Mouse (Mus musculus) hindbrain, embryonic 14.5 days (tissue): ENCODE data around the gene Ostf1. TPM values are rescaled to one million over a fixed set of nuclear protein-coding genes. Genes with fewer than 3 reads are reported as not detected.

Experiments
- ATAC-seq: fragments of 200-750 bp; cut with Nextera tagmentation; 2 replicates; pipeline ENCODE4 v1.8.0; 2017; ENCODE audit warnings: moderate number of reproducible peaks, mild to moderate bottlenecking, moderate TSS enrichment, moderate library complexity; ENCODE audit not compliant: low FRiP score
- DNase-seq: peaks from one replicate; pipeline ENCODE4 v3.0.0-alpha.2; 2015; ENCODE audit warnings: low spot score
- H3K27ac ChIP-seq: fragments of 300-500 bp; sonication (generic); 2 replicates; pipeline ENCODE4 v1.5.1; 2014; ENCODE audit warnings: mild to moderate bottlenecking, moderate library complexity
- H3K27me3 ChIP-seq: fragments of 300-500 bp; sonication (generic); 2 replicates; pipeline ENCODE4 v1.6.1; 2014; ENCODE audit warnings: mild to moderate bottlenecking, low read length, mixed read lengths; ENCODE audit not compliant: control insufficient read depth, insufficient read depth
- H3K36me3 ChIP-seq: fragments of 300-500 bp; sonication (generic); replicated peaks from 2 replicates; pipeline ENCODE4 v1.6.1; 2014; ENCODE audit not compliant: control insufficient read depth, insufficient read depth
- H3K4me1 ChIP-seq: fragments of 300-500 bp; sonication (generic); replicated peaks from 2 replicates; pipeline ENCODE4 v1.6.1; 2014; ENCODE audit warnings: antibody characterized with exemption, low read length, mixed read lengths; ENCODE audit not compliant: control insufficient read depth, insufficient read depth
- H3K4me2 ChIP-seq: fragments of 300-500 bp; sonication (generic); replicated peaks from 2 replicates; pipeline ENCODE4 v1.6.1; 2014; ENCODE audit warnings: mild to moderate bottlenecking, moderate library complexity
- H3K4me3 ChIP-seq: fragments of 300-500 bp; sonication (generic); replicated peaks from 2 replicates; pipeline ENCODE4 v1.5.1; 2014; ENCODE audit warnings: mild to moderate bottlenecking, low read length
- H3K9ac ChIP-seq: fragments of 300-500 bp; sonication (generic); 2 replicates; pipeline ENCODE4 v1.6.1; 2014
- H3K9me3 ChIP-seq: fragments of 300-500 bp; sonication (generic); 2 replicates; pipeline ENCODE4 v1.6.1; 2016; ENCODE audit warnings: low read length; ENCODE audit not compliant: control insufficient read depth
- WGBS: fragments of 180-500 bp; shearing (Covaris S2); extraction: QIAGEN DNeasy Blood & Tissue Kit; methylation state at CpG from one replicate; pipeline ENCODE4 v1.1.7; 2014; 5-methylcytosine and 5-hydroxymethylcytosine counted together
- polyA plus RNA-seq: library from polyadenylated mRNA; unstranded; fragments of >200 nt; fragmentation: Nextera tagmentation; extraction: Ambion mirVana; gene quantifications from 2 replicates; pipeline ENCODE4 v1.2.1, GENCODE M21; 2014

The Ostf1 gene
- polyA plus RNA-seq, 1 experiment from 2014 or later: 54.3 TPM

- 77% methylated on average over 9 of the region's 9 CpGs for WGBS
- H3K27ac ChIP-seq: no peak overlapping the region
- ATAC-seq: no peak
Observed at GRCm38 (mm10) chr19:18615680-18616240, 15.9 kb downstream of the Ostf1 start.

DNA sequence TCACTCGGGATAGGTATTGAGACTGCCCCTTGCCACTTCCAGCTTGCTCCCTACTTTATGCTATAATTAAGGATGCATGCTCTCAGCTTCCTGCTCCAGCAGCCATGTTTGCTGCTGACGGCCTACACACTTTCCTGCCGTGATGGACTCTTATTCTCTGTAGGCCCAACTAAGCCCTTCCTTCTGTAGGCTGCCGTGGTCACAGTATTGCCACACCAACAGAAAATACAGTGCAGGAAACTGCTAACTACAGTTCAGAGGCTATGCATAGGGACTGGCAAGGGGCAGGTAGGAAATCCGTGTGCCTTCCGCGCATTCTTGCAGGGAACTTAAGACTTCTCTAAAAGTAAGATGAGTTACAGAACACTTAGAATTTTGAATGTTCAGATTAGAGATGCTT lies 17.3 kb downstream of the Ostf1 start:
- no peak for DNase-seq
- 81% methylated on average over 7 of the region's 7 CpGs for WGBS
- Histone ChIP-seq H3K27ac (no peak overlapping the region), H3K36me3 (no peaks in the 10 kb centered on the region), H3K4me3 (no peak overlapping the region), H3K9me3 (no peaks in the 10 kb centered on the region), H3K4me2 (no peak overlapping the region), H3K4me1 (no peaks in the 10 kb centered on the region), H3K27me3 (no peaks in the 10 kb centered on the region), H3K9ac (no peak overlapping the region)
- no peak for ATAC-seq

More at GRCm38 (mm10) chr19:18615680-18616240, 15.9 kb downstream of the Ostf1 start:
- no peak overlapping the region for H3K9ac ChIP-seq
- no peaks in the 10 kb centered on the region for H3K9me3 ChIP-seq
- no peaks in the 10 kb centered on the region for H3K36me3 ChIP-seq
- no peak overlapping the region for H3K4me3 ChIP-seq
- DNase-seq: no peak
- no peaks in the 10 kb centered on the region for H3K27me3 ChIP-seq
- H3K4me2 ChIP-seq: no peak overlapping the region
- H3K4me1 ChIP-seq: no peaks in the 10 kb centered on the region

GRCm38 (mm10) chr19:18608975-18609374 lies 22.6 kb downstream of the Ostf1 start:
- WGBS: 79% methylated on average over 6 of the region's 6 CpGs
- ATAC-seq (no peak), DNase-seq (no peak)
- Histone ChIP-seq H3K27me3 (no peaks in the 10 kb centered on the region), H3K4me1 (no peaks in the 10 kb centered on the region), H3K36me3 (no peaks in the 10 kb centered on the region), H3K9ac (no peak overlapping the region), H3K4me3 (no peak overlapping the region), H3K27ac (no peak overlapping the region), H3K4me2 (no peak overlapping the region), H3K9me3 (no peaks in the 10 kb centered on the region)

DNA sequence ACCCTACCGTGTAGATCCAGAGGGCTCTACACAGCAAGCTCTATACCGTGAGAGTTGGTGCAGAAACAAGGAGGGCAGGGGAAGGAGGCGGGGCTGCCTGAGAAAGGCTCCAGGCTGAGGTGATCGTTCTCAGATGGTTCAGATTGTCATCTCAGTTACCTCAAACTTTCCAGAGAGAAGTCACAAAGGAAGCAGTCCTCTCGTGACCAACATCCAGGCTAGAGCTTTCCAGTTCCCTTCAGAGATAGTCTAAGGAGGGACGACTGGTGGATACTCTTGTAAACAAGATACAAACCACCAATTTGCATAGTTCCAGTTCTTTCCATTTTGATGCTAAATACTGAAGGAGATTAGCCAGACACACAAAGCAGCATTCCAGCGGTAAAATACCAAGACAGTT lies 23.7 kb downstream of the Ostf1 start:
- Histone ChIP-seq H3K4me3 (no peak overlapping the region), H3K9me3 (no peaks in the 10 kb centered on the region), H3K4me1 (no peaks in the 10 kb centered on the region), H3K27me3 (no peaks in the 10 kb centered on the region), H3K9ac (no peak overlapping the region), H3K4me2 (no peak overlapping the region), H3K27ac (no peak overlapping the region), H3K36me3 (no peaks in the 10 kb centered on the region)
- 62% methylated on average over 7 of the region's 7 CpGs for WGBS
- DNase-seq (no peak), ATAC-seq (no peak)

DNA sequence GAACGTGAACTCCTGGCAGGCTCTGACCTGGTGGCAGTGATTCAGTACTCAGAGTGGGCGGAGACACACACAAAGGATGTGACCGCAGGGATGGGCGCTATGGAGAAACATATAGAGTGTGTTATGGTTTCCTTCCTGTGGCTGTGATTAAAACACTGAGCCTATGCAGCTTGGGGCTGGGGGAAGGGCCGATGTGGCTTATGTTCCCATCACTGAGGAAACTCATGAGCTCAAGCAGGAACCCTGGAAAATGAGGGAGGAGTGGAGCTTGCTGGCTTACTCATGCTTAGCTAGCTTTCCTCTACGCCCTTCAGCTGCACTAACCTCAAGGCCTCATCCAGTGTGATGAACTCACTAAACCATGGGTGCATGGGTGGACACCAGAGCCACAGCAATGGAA lies 28.6 kb downstream of the Ostf1 start:
- Histone ChIP-seq H3K4me2 (no peak overlapping the region), H3K4me1 (no peaks in the 10 kb centered on the region), H3K27ac (no peak overlapping the region), H3K9me3 (no peaks in the 10 kb centered on the region), H3K27me3 (no peaks in the 10 kb centered on the region), H3K4me3 (no peak overlapping the region), H3K9ac (no peak overlapping the region), H3K36me3 (no peaks in the 10 kb centered on the region)
- 80% methylated on average over 6 of the region's 6 CpGs for WGBS
- DNase-seq: no peak
- ATAC-seq: no peak

- no peaks in the 10 kb centered on the region for H3K27me3 ChIP-seq
- H3K36me3 ChIP-seq: no peaks in the 10 kb centered on the region
- no peaks in the 10 kb centered on the region for H3K4me1 ChIP-seq
- 95% methylated on average over 9 of the region's 9 CpGs for WGBS
- no peak overlapping the region for H3K9ac ChIP-seq
- DNase-seq: no peak
- no peak overlapping the region for H3K4me3 ChIP-seq
- H3K4me2 ChIP-seq: no peak overlapping the region
- H3K27ac ChIP-seq: no peak overlapping the region
- no peak for ATAC-seq
- no peaks in the 10 kb centered on the region for H3K9me3 ChIP-seq
Observed at GRCm38 (mm10) chr19:18600611-18601010, 31.0 kb downstream of the Ostf1 start.

- Histone ChIP-seq H3K9ac (no peak overlapping the region), H3K4me2 (no peak overlapping the region), H3K9me3 (no peaks in the 10 kb centered on the region), H3K4me3 (no peak overlapping the region), H3K36me3 (no peaks in the 10 kb centered on the region), H3K27ac (no peak overlapping the region), H3K27me3 (no peaks in the 10 kb centered on the region), H3K4me1 (no peaks in the 10 kb centered on the region)
- no peak for ATAC-seq
- 94% methylated on average over 5 of the region's 5 CpGs for WGBS
- no peak for DNase-seq
Observed at GRCm38 (mm10) chr19:18599650-18600049, 32.0 kb downstream of the Ostf1 start.

GRCm38 (mm10) chr19:18599051-18599450 lies 32.6 kb downstream of the Ostf1 start:
- no peaks in the 10 kb centered on the region for H3K36me3 ChIP-seq
- no peak overlapping the region for H3K9ac ChIP-seq
- ATAC-seq (no peak), DNase-seq (no peak)
- H3K9me3 ChIP-seq: no peaks in the 10 kb centered on the region
- H3K4me3 ChIP-seq: no peak overlapping the region
- WGBS: 78% methylated on average over 8 of the region's 8 CpGs
- H3K27me3 ChIP-seq: no peaks in the 10 kb centered on the region
- no peak overlapping the region for H3K27ac ChIP-seq
- H3K4me2 ChIP-seq: no peak overlapping the region
- H3K4me1 ChIP-seq: no peaks in the 10 kb centered on the region

DNA sequence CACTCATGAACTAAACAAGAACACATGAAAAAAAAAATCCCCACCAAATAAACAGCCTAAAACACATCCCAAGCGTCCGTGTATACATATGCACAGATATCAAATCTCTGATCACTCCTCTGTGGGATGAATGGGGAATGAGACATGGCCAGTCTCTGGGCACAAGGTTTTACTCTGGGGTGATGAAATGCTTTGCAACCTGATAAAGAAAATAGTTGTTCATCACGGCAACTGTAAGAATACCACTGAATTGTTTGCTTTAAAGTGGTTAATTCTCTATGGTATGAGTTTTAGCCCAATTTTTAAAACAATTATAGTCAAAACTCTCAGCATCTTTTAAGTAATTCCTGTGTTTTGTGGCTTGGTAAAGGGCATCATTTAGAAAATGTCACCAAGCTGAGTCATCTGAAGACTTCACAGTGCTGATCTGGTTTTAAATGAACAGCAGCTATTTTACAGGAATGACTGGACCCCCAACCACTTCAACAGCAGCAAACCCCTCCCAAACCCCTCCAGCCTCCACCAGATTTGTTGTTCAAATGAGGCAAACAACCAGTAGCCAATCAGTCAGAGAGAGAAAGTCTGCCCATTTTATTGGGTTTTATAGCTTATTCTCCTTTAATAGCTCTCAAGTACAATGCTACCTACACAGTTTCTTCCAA lies 33.2 kb downstream of the Ostf1 start:
- H3K9me3 ChIP-seq: no peaks in the 10 kb centered on the region
- no peak overlapping the region for H3K9ac ChIP-seq
- DNase-seq: no peak
- no peaks in the 10 kb centered on the region for H3K4me1 ChIP-seq
- no peaks in the 10 kb centered on the region for H3K27me3 ChIP-seq
- no peak overlapping the region for H3K4me2 ChIP-seq
- no peaks in the 10 kb centered on the region for H3K36me3 ChIP-seq
- ATAC-seq: no peak
- H3K4me3 ChIP-seq: no peak overlapping the region
- H3K27ac ChIP-seq: no peak overlapping the region
- 89% methylated on average over 3 of the region's 3 CpGs for WGBS

GRCm38 (mm10) chr19:18597772-18598171 lies 33.9 kb downstream of the Ostf1 start:
- H3K36me3 ChIP-seq: no peaks in the 10 kb centered on the region
- WGBS: 78% methylated on average over 6 of the region's 6 CpGs
- DNase-seq: no peak

More at GRCm38 (mm10) chr19:18597772-18598171, 33.9 kb downstream of the Ostf1 start:
- no peaks in the 10 kb centered on the region for H3K27me3 ChIP-seq
- H3K4me2 ChIP-seq: no peak overlapping the region
- ATAC-seq: no peak
- H3K4me3 ChIP-seq: no peak overlapping the region
- H3K4me1 ChIP-seq: no peaks in the 10 kb centered on the region
- no peak overlapping the region for H3K27ac ChIP-seq
- H3K9ac ChIP-seq: no peak overlapping the region
- H3K9me3 ChIP-seq: no peaks in the 10 kb centered on the region
